Mouse (Mus musculus): ENCODE measurements around the gene Poc5. TPM values are rescaled to one million over a fixed set of nuclear protein-coding genes. Genes with fewer than 3 reads are reported as not detected.

Poc5 gene
- total and polyA plus RNA-seq, 3 experiments: 17.2 to 31.0 (median 21.6) TPM

GRCm38 (mm10) chr13:96376871-96377270 is 11.2 kb upstream of the Poc5 start:
- Histone ChIP-seq H3K4me2 (ENCODE audit: insufficient read depth, low read depth, poor library complexity, severe bottlenecking) (no peak overlapping the region), H3K9me3 (replicated peaks; ENCODE audit: low read length) (no peaks in the 10 kb centered on the region), H3K27me3 (replicated peaks) (no peaks in the 10 kb centered on the region), H3K79me2 (replicated peaks; ENCODE audit: control insufficient read depth, extremely low read depth, insufficient read depth, poor library complexity, severe bottlenecking) (no peaks in the 10 kb centered on the region), H3K4me3 (replicated peaks in 1 of 3; ENCODE audit: low read depth in 2 of 3, low read length in 2 of 3, poor library complexity in 1 of 3) (no peak overlapping the region), H3K4me1 (ENCODE audit: control insufficient read depth in 1 of 2, insufficient read depth in 2 of 2) (peaks cover 2 to 10% of the 10 kb centered on the region in 2 experiments; a peak in 1 of 4 replicates), H3K9ac (ENCODE audit: insufficient read depth, low read depth) (no peak overlapping the region), H3K27ac (ENCODE audit: insufficient read depth, low read depth) (no peak overlapping the region), H3K36me3 (replicated peaks in 1 of 2; ENCODE audit: control insufficient read depth in 1 of 2, insufficient read depth in 1 of 2, low read length in 1 of 2) (no peaks in the 10 kb centered on the region)
- TF ChIP-seq JUN (IDR thresholded peaks at IDR 0.05; ENCODE audit: insufficient read depth, low read depth, low read length): no peak
- no peak for TF ChIP-seq MYC (IDR thresholded peaks at IDR 0.05; ENCODE audit: low read depth, low read length)
- TF ChIP-seq KAT2A (IDR thresholded peaks at IDR 0.05; ENCODE audit: insufficient replicate concordance, low read length): no peak
- TF ChIP-seq PAX5 (IDR thresholded peaks at IDR 0.05; ENCODE audit: low read length): no peak
- TF ChIP-seq RCOR1 (conservative IDR thresholded peaks at IDR 0.05; ENCODE audit: low read depth, low read length): no peak
- in situ Hi-C loops (cut with MboI; ENCODE audit: low pct_ligation_motif_present, low pct_unique_long_range_greater_than_20kb, low sequenced_read_pairs) (loop anchor here (10.0 kb wide), 1 partner anchor 352 kb away; no protein-coding TSS in a partner anchor), dilution Hi-C loops (cut with MboI; ENCODE audit: extremely low pct_ligation_motif_present, extremely low pct_unique_long_range_greater_than_20kb, low sequenced_read_pairs) (no loop called here)
- DNase-seq (ENCODE audit: extremely low read depth): no peak

- H3K4me2 ChIP-seq (ENCODE audit: insufficient read depth, low read depth, poor library complexity, severe bottlenecking): no peak overlapping the region
- H3K27me3 ChIP-seq (replicated peaks): no peaks in the 10 kb centered on the region
- H3K4me1 ChIP-seq (ENCODE audit: control insufficient read depth in 1 of 2, insufficient read depth in 2 of 2): peaks cover 2 to 10% of the 10 kb centered on the region in 2 experiments; a peak in 1 of 4 replicates
- no peak overlapping the region for H3K27ac ChIP-seq (ENCODE audit: insufficient read depth, low read depth)
- H3K9ac ChIP-seq (ENCODE audit: insufficient read depth, low read depth): no peak overlapping the region
- no peak overlapping the region for H3K4me3 ChIP-seq (replicated peaks in 1 of 3; ENCODE audit: low read depth in 2 of 3, low read length in 2 of 3, poor library complexity in 1 of 3)
- no peak for DNase-seq (ENCODE audit: extremely low read depth)
- dilution Hi-C loops (cut with MboI; ENCODE audit: extremely low pct_ligation_motif_present, extremely low pct_unique_long_range_greater_than_20kb, low sequenced_read_pairs): no loop called here
- in situ Hi-C loops (cut with MboI; ENCODE audit: low pct_ligation_motif_present, low pct_unique_long_range_greater_than_20kb, low sequenced_read_pairs): loop anchor here (10.0 kb wide), 1 partner anchor 353 kb away; no protein-coding TSS in a partner anchor
- H3K36me3 ChIP-seq (replicated peaks in 1 of 2; ENCODE audit: control insufficient read depth in 1 of 2, insufficient read depth in 1 of 2, low read length in 1 of 2): no peaks in the 10 kb centered on the region
- H3K79me2 ChIP-seq (replicated peaks; ENCODE audit: control insufficient read depth, extremely low read depth, insufficient read depth, poor library complexity, severe bottlenecking): no peaks in the 10 kb centered on the region
- TF ChIP-seq MYC (IDR thresholded peaks at IDR 0.05; ENCODE audit: low read depth, low read length): no peak
- no peaks in the 10 kb centered on the region for H3K9me3 ChIP-seq (replicated peaks; ENCODE audit: low read length)
Observed at GRCm38 (mm10) chr13:96377883-96378282, 10.2 kb upstream of the Poc5 start.

GRCm38 (mm10) chr13:96389301-96389700 is 1.2 kb downstream of the Poc5 start:
- DNase-seq (ENCODE audit: extremely low read depth): no peak
- dilution Hi-C loops (cut with MboI; ENCODE audit: extremely low pct_ligation_motif_present, extremely low pct_unique_long_range_greater_than_20kb, low sequenced_read_pairs) (no loop called here), in situ Hi-C loops (cut with MboI; ENCODE audit: low pct_ligation_motif_present, low pct_unique_long_range_greater_than_20kb, low sequenced_read_pairs) (no loop called here)
- H3K4me1 ChIP-seq (ENCODE audit: control insufficient read depth in 1 of 2, insufficient read depth in 2 of 2): peaks cover 0 to 14% of the 10 kb centered on the region in 2 experiments; a peak in 2 of 4 replicates
- H3K79me2 ChIP-seq (replicated peaks; ENCODE audit: control insufficient read depth, extremely low read depth, insufficient read depth, poor library complexity, severe bottlenecking): peaks cover 18% of the 10 kb centered on the region
- H3K4me3 ChIP-seq (replicated peaks in 1 of 3; ENCODE audit: low read depth in 2 of 3, low read length in 2 of 3, poor library complexity in 1 of 3): peak overlapping the region; percentile 90 to 99 (median 90)
- H3K4me2 ChIP-seq (ENCODE audit: insufficient read depth, low read depth, poor library complexity, severe bottlenecking): peak overlapping the region; percentile 74
- H3K9ac ChIP-seq (ENCODE audit: insufficient read depth, low read depth): peak overlapping the region; percentile 99
- no peak overlapping the region for H3K27ac ChIP-seq (ENCODE audit: insufficient read depth, low read depth)
- TF ChIP-seq ZNF384 (IDR thresholded peaks at IDR 0.05; ENCODE audit: low read depth, low read length) (no peak), NELFE (IDR thresholded peaks at IDR 0.05; ENCODE audit: low read depth, low read length) (no peak), MAX (IDR thresholded peaks at IDR 0.05; ENCODE audit: low read length) (no peak), POLR2AphosphoS2 (IDR thresholded peaks at IDR 0.05; ENCODE audit: low read depth, low read length) (no peak), KAT2A (IDR thresholded peaks at IDR 0.05; ENCODE audit: insufficient replicate concordance, low read length) (no peak), RCOR1 (conservative IDR thresholded peaks at IDR 0.05; ENCODE audit: low read depth, low read length) (no peak), ELF1 (IDR thresholded peaks at IDR 0.05; ENCODE audit: low read depth, low read length) (no peak), CHD1 (IDR thresholded peaks at IDR 0.05; ENCODE audit: low read depth, low read length) (no peak), USF1 (IDR thresholded peaks at IDR 0.05; ENCODE audit: low read depth, low read length) (no peak), NRF1 (IDR thresholded peaks at IDR 0.05; ENCODE audit: low read depth, low read length) (no peak)
- H3K36me3 ChIP-seq (replicated peaks in 1 of 2; ENCODE audit: control insufficient read depth in 1 of 2, insufficient read depth in 1 of 2, low read length in 1 of 2): peaks cover 24 to 42% of the 10 kb centered on the region in 2 experiments
- H3K9me3 ChIP-seq (replicated peaks; ENCODE audit: low read length): peaks cover 12% of the 10 kb centered on the region
- no peaks in the 10 kb centered on the region for H3K27me3 ChIP-seq (replicated peaks)
